Mouse (Mus musculus) cerebellum, postnatal 10 days (tissue): ENCODE results near the gene Trpm1.
A peak's percentile ranks its signal among the peaks of the same experiment; 100 is the strongest.

Source experiments
- DNase-seq, 2 experiments: peaks; one replicate each; pipeline ENCODE4 v3.0.0; 2021; ENCODE audit warnings: mixed read lengths in 2 of 2

The Trpm1 gene

DNA sequence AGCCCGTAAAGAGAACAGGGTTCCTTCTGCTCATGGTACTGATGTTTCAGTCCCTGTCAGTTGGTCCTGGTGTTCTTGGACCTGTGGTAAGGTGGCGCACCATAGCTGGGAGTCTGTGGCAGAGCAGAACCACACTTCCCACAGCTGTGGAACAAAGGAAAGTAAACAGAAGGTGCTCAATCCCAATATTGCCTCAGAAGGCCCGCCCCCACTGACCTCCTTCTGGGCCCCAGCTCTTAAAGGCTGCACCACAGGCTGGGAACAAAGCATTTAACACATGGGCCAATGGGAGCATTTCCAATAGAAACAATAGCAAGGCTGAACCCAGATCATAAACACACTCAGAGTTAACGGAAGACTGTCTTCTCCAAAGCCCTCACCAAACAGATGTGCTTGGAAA, 82.9 kb downstream of the Trpm1 start:
- peak in 1 of 2 experiments; percentile 10 for DNase-seq

DNA sequence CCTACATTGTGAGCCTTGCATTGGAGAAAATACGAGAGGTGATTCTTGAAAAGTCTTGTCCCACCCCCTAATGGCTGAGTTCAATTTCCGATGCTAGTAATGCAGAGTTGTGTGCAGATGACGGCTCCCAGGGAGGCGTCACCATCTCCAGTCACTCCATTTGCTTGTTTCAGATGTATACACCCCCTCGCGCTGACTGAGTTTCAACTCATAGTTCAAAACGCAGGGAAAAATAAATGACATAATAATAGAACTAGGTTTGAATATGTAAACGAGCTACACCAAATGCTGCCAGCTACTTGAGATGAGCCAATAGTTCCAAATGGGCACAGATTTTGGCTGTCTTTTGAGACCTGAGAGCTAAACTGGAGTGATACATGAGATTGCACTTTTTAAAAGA, 84.1 kb downstream of the Trpm1 start:
- DNase-seq = no peak

DNA sequence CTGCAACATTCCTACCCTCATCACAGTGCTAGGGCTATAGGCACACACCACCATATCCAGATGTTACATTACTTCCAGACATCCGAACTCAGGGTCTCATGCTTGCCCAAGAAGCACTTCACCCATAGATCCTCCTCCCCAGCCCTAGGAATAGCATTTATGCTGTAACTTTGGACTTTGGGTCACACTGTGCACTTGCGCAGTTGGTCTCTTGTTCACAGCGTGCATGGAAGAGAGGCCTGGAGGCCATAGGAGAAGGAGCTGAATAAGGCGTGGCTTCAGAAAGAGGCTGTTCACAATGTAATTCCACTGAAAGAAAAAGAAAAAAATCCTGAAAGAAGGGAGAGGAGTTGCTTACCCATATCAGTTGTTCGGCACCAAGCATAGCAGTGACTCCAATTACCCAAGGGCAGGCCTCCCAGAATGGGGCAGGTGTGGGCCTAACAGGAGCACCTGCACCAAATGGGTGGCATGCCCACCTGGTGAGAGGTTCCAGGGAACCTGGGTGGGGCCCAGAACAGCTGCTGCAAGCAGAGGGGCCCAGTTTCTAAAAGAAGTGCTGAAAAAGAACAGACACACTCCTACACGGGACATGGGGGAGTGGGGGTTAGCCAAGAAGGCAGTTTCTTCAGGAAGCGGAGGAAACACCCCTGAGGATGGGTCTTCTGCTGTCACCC, 84.9 kb downstream of the Trpm1 start:
- no peak for DNase-seq

DNA sequence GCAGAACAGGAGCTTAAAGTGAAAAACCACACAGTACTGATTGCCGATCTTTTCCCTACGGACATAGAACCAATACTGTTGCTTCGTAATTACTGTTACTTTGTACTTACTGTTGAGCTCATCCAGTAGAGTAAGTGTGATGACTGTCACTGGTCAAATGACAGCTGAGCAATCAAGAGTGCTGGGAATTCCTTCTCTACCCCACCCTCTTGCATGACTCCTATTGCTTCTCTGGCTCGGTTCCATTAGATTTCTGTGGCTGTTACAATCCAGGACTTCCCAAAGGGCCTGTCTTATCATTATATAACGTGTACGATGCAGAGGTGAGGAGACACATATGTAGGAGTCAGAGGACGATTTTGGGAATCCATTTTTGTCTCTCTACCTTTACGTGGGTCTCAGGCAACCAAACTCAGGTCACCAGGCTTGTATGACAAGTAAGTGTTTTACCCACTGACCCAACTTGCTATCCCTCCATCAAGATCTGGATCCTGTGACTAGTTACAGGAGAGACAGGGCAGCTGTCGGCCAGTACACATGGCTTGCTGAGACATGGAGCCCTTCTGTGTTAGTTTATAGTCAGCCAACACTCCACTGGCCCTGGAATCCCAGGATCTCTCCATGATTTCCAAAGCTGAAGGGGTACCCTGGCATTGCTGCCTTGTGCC, 85.6 kb downstream of the Trpm1 start:
- peak; percentile 34 to 38 for DNase-seq

DNA sequence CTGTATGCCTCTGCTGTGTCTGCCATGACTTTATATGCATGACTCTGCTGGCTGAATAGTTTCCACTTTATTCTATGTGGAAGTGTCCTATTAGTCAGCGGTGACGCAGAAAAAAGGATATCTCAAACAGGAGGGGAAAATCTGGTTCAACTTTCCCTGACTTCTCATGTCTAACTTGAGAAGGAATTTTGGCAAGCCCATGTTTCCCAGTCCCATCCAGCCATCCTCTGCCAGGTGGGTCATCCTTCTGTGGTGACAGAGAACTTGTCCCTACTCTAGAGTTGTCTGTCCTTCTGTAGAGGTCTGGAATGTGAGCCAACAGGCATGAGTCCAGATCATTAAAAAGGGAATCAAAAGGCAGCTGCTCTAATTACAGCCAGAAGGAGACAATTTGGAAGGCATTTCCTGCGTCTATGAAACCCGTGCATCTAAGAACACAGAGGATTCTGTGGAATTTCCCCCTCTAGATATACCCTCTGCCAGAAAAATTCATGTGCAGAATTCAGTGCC, 86.2 kb downstream of the Trpm1 start:
- DNase-seq = peak; percentile 79 to 80

DNA sequence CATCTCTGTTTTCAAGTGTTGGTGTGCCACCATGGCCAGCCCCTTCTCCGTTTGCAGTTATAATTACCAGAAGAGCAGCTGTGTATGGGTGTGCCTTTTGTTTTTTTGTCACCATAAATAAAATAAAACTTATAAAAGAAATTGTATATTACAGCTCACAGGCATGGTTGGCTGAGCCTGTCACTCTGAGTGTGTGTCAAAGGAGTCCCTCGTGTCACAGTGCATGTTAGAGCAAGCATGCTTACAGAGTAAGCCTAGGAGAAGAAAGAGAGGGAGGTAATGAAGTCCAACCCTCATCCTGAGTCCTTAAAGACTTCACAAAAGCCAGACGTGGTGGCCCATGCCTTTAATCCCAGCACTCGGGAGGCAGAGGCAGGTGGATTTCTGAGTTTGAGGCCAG, 88.8 kb downstream of the Trpm1 start:
- no peak for DNase-seq

DNA sequence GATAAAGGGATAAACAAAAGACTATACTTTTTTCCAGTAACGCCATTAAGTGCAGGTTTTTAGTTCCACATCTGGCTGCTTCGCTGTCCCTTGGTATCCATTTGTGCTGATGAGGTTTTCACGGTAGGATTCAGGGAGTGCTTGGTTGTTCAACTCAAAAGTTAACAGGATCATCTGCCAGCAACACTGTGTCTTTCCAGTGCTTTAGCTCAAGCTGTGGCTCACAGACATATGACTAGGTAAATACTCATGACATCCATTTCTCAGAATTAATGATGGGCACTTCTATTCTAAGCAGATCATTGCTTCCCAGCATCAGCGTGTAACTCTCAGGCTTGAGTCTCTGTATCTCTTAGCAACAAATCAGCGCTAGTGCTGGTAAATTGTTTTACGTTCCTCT, 90.7 kb downstream of the Trpm1 start:
- DNase-seq = no peak

DNA sequence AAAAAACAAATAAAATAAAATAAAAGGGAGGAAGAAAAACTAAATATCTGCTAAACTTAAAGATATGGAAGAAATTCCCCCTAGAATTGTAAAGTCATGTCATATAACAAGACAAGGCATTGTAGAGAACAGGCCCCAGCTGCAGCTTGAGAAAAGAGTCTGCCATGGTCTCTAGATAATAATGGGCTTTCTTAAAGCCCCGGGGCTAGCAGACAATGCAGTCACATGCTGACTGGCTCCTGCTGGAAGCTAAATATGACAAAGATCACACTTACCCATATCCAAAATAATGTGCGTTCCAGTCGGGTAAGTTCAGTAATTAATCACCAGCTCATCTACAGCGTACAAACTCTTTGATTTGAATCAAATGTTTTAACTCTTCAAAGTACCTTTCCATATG, 93.1 kb downstream of the Trpm1 start:
- no peak for DNase-seq

DNA sequence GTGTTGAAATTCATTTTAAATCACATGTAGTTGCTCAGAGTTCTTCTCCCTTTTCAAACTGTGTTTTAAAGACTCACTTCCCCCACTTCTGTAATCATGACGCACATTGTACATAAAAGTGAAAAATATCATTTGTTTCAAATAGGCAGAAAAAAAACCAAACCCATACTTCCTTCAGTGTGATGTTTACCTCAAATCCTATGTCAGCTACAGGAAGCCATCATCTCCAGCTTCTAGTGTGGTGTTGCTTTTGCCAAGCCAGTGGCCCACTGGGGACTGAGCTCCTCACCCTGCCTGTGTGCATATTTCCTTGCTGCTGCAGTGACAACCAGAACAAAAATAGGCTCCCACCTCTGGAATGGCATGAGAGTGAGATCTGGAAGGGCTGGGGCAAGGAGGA, 94.7 kb downstream of the Trpm1 start:
- no peak for DNase-seq

DNA sequence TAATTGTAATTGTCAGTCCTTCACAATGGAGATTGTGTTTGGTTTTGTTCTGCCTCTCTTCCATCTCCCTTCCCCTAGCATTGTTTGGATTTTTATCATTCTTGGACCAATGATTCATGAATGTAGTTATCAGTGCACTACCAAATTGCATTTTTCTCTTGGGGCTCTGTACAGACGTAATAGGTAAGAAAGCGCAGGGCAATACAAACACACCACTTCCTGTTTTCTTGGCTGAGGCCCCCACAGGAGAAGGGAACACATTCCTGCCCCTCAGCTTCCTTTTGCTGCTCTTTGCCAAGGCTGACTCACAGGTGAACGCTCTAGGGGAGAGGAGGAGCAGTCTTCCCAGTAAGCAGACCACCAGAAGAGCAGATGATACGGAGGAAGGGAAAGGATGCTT, 96.1 kb downstream of the Trpm1 start:
- no peak for DNase-seq

DNA sequence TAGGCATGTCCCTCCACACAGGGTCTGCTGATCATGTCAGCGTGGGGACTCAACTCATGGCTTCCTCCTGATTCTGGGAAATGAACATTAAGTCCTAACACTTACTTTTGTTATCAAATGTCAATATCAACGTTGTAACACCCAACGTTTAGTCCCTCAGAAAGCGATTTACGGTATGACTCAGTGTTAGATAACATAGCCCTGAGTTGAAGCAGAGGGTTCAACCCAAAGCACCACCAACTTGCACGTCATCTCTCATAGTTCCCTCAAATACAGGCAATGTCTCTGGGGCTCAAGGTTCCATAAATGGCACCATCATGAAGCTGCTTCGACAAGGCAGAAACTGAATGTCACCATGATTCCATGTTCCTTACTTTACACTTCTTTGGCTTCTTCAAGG, 96.8 kb downstream of the Trpm1 start:
- no peak for DNase-seq

DNA sequence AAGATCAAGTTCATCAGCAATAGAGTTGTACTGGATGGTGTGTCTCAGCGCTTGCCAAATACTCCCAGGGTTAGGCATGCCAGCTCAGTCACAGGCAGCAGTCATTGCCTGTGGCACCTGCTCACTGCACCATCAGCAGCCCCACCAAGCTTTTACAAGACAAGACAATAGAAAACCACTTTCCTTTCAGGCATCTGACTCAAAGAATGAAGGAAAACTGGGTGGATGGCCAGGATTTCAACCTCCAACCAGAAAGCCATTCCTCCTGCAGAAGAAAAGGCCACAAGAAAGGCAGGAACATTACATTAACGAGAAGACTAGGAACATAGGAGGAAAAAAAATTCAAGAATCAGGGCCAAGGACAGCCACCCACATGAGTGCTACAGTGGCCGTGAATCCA, 100.1 kb downstream of the Trpm1 start:
- no peak for DNase-seq

DNA sequence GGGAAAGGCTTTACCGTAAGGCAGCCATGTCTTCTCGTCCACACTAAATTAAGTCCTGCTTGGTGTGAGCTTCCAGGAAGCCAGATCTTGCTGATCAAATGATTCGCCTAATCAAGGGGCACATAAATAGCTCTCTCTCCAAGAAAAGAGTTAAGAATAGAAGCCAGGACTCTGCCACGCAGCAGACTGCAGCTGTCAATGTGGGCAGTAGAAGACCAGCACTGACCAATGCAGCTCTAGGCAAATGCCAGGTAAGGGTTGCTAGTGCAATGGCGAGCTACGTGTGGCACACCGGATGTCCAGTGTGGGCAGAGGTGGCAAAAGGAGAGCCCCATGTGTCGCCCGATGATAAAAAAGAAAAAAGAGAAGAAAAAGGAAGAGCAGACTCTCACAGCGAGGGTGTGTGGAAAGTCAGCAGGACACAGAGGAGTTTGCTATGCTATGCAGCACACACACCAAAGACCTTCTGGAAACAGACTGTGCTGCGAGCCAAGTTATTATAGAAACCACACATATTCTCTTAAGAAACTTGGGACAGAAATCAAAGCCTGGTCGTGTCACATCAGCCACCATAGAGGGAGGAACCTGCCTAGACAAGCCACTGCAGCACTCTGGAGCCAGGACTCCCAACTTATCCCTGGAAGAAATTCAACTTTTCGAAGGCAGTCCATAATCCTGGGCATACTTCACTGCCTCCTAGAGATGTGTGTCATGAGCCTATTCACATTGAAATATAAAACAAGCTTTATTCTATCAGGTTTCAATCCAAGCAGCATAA, 112.1 kb downstream of the Trpm1 start:
- DNase-seq = no peak

DNA sequence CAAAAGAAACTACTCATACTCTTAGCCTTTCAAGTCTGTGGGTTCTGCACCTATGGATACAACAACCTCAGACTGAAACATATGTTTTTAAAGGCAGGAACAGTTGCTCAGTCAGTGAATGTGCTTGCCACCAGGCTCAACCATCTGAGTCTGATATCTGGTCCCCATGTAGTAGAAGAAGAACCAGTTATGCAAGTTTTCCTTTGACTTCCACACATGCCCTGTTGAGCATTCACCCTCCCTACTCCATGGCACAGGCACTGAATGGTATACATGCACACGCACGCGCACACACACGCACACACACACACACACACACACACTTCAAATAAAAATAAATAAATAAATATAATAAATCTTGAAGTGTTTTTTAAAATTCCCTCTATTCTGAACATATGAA, 113.0 kb downstream of the Trpm1 start:
- no peak for DNase-seq

DNA sequence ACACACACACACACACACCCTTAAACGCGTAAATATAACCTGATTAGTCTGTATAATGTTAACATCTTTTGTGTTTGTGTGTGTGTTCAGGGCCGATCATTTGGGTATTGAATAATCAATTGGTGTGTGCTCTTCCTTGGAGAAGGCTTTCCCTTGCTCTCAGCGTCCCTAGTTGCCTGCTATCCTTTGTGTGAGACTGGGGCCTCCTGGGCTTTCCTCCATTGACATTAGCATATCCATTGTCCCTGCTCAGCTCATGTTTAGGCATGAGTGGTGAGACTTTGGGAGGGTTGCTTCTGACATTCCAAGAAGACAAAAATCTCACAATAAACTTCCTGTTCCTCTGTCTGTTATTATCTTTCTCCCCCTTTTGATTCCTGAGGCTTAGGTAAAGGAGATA, 118.3 kb downstream of the Trpm1 start:
- no peak for DNase-seq

DNA sequence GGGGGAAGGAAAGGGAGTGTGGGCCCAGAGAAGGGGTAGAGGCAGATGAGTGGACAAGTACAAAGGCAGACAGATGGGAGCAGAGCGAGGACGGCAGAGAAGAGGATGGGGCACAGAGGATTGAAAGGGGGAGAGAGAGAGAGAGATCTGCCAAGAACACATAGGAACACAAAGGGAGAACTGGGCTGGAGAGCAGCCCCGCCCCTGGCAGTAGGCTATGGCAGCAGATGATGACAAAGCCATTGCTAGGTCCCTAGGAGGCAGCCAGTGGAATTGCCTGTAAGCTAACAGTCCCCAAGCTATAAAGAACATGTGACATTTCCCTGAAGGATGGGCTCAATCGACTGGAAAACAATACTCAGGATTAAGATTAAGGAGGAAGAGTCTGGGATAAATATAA, 121.9 kb downstream of the Trpm1 start:
- peak in 1 of 2 experiments; percentile 24 for DNase-seq

DNA sequence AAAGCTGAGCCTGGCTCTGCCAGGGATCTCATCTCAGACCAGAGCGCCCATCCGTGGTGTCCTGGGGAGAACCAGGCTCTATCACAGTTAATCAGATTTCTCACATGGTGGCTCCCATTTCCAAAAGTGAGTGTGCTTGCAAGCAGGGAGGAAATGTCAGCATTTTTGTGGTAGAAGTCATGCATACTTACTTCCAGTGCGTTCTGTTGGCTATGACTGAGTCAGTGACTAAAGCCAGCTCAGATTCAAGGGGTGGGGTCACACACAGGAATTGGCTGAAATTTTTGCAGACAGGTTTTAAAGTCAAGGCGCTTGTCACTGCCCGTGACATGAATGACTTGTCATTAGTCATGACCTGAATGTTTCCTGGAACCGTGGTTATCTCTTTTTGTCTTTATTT, 123.3 kb downstream of the Trpm1 start:
- no peak for DNase-seq

DNA sequence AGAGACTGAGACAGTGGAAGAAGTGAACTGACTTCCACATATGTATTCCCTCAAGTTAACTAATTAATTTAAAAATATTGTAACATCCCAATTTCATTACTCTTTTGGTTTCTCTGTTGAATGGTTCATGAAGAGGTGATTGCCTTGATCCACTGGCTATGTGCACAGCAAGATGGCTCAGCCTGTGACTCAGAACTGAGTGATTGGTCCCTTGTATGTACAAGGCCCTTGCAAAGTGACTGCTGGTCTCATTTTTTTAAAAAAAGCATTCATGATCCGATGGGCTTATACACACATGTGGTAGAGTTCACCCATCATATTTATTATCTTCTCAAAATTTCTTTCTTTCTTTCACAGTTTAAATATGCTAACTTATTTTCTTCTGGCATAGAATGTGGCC, 124.9 kb downstream of the Trpm1 start:
- DNase-seq = no peak

DNA sequence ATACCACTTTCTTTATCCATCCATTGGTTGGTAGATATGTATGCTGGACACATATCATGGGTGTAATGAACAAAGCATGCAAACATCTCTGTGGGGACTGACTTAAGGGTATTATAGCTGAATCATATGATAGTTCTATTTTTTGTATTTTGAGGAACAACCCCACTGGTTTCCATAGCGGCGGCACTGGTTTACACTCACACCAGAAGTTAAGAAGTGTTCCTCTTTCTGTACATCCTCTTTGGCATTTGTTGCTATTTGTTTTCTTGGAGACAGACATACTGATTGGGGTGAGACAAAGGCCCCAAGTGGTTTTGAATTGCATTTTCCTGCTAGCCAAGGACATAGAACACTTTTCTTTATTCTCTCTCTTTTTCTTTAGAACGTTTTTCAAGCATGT, 125.9 kb downstream of the Trpm1 start:
- no peak for DNase-seq

DNA sequence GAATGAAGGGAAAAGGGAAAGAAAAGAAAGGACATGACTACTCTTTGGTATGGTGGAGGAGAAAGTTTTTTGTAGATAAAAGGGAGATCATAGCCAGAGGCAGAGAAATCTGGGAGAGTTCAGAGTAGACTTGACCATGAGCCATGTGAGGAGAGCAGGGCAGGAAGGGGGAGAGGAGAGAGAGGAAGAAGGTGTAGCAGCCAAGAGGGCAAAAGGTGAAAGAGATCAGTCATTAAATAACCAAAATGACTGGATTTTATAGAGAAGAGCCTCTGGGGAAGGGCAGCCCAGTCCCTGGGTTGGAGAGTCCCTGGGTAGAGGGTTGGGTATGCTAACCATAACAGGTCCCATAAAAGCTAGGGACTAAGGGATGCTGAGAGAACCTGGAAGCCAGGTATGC, 132.9 kb downstream of the Trpm1 start:
- no peak for DNase-seq

DNA sequence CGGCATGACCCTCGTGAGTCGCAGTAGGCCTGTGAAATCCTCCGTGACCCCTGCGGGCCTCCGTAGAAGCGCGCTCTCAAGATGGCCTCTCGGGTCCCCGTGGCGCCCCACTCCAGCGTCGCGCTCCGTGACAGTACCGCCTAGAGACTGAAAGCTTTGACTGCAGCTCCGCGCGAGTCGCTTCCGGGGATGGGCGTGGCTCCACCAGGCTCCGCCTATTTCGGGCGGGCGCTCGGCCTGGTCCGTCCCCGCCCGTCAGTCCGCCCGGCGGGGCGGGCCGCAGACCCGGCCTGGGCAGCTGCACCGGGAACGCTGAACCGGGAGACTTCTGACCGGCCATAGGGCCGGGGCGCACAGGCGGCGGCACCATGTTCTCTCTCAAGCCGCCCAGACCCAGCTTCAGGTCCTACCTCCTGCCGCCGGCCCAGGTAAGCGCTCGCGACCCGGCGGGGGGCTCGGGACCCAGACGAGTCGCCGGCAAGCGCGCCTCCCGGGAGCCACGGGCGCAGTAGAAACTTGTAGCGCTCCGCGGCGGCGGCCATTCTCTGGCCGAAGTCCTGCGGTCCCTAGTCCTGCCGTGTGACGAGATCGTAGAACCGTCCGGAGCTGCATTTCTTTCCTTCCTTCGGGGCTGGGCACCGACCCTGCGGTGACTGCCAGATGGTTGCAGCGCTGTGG, 133.9 kb downstream of the Trpm1 start, which contains the start of gene Mtmr10:
TSS of gene Mtmr10 (plus strand) at position 240 of the 678 bp plus-strand sequence.
- DNase-seq = peak; percentile 99

DNA sequence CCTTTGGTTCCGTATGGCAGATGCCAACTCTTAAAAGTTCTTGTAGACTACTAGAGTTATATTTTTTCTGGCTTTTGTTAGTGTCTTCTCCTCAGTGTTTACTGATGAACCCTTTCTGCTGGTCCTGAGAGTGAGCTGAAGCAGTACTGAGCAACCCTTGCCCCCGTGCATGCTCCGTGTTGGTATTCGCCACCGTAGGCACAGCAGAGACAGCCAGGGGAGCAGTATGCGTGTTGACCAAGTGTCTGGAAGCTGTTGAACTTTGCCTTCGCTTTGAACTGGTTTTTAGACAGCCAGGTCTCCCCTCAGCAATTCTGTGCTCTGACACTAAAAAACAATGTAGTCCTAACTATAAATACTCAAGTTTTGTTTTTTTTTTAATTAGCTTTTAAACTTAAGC, 135.8 kb downstream of the Trpm1 start:
- DNase-seq = no peak

DNA sequence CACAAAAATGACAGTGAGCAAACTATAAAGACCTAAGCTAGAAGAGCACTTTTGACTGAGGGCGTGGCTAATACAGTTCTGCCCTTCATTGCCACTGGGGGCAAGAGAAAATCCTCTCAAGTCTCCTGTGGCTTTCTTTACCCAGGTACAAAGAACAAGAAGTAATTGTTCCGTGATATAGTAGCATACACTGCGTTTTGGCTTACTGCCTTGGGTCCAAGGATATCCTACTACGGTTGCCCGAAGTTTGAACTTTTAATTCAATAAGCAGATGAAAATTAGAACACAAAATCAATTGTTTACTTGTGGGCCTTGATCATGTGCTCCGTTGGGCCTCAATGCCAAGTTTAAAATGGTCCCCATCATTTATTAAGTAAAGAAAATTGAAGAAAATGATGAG, 136.8 kb downstream of the Trpm1 start:
- DNase-seq = no peak
